Mouse (Mus musculus): ENCODE data around the gene 1810009A15Rik. TPM values are rescaled to one million over a fixed set of nuclear protein-coding genes. Genes with fewer than 3 reads are reported as not detected.

The 1810009A15Rik gene
- polyA plus RNA-seq, 1 experiment from 2014 or later = 82.8 TPM

- H3K4me2 ChIP-seq (replicated peaks) = peak overlapping the region; percentile 75
- H3K36me3 ChIP-seq = peaks cover 21% of the 10 kb centered on the region; the same call in 1 of the 2 replicates
- H3K9ac ChIP-seq = no peak overlapping the region
- H3K9me3 ChIP-seq (replicated peaks) = no peaks in the 10 kb centered on the region
- 49% methylated on average over 9 of the region's 9 CpGs for WGBS
- H3K27me3 ChIP-seq = no peaks in the 10 kb centered on the region
- H3K27ac ChIP-seq (replicated peaks) = no peak overlapping the region
- ATAC-seq (ENCODE audit: insufficient number of reproducible peaks, low FRiP score, low TSS enrichment, low read depth) = no peak
- peaks cover 20% of the 10 kb centered on the region for H3K4me1 ChIP-seq
- H3K4me3 ChIP-seq (replicated peaks) = peak overlapping the region; percentile 82
Measured at GRCm38 (mm10) chr19:8921741-8922140, 33.1 kb downstream of the 1810009A15Rik start.

GRCm38 (mm10) chr19:8926766-8927165 is 38.1 kb downstream of the 1810009A15Rik start:
- Histone ChIP-seq H3K27me3 (no peaks in the 10 kb centered on the region), H3K27ac (replicated peaks) (0 out of 2 replicates have a peak overlapping the region, but pooled peaks have one; percentile 48), H3K9ac (no peak overlapping the region), H3K36me3 (peaks cover 31% of the 10 kb centered on the region; the same call in 1 of the 2 replicates), H3K4me1 (peaks cover 23% of the 10 kb centered on the region), H3K4me2 (replicated peaks) (no peak overlapping the region), H3K4me3 (replicated peaks) (no peak overlapping the region), H3K9me3 (replicated peaks) (no peaks in the 10 kb centered on the region)
- WGBS = 73% methylated on average over 2 of the region's 2 CpGs
- no peak for ATAC-seq (ENCODE audit: insufficient number of reproducible peaks, low FRiP score, low TSS enrichment, low read depth)

GRCm38 (mm10) chr19:8927891-8928525 is 39.4 kb downstream of the 1810009A15Rik start:
- no peak for ATAC-seq (ENCODE audit: insufficient number of reproducible peaks, low FRiP score, low TSS enrichment, low read depth)
- no peak overlapping the region for H3K4me2 ChIP-seq (replicated peaks)
- no peaks in the 10 kb centered on the region for H3K9me3 ChIP-seq (replicated peaks)
- H3K9ac ChIP-seq = no peak overlapping the region
- H3K4me3 ChIP-seq (replicated peaks) = no peak overlapping the region
- WGBS = 84% methylated on average over 12 of the region's 12 CpGs
- H3K4me1 ChIP-seq = peaks cover 18% of the 10 kb centered on the region
- H3K36me3 ChIP-seq = peaks cover 36% of the 10 kb centered on the region
- no peaks in the 10 kb centered on the region for H3K27me3 ChIP-seq
- H3K27ac ChIP-seq (replicated peaks) = no peak overlapping the region

- Histone ChIP-seq H3K4me2 (replicated peaks) (peak overlapping the region; percentile 73), H3K27me3 (no peaks in the 10 kb centered on the region), H3K36me3 (peaks cover 42% of the 10 kb centered on the region), H3K4me1 (peaks cover 18% of the 10 kb centered on the region), H3K9ac (peak overlapping the region; percentile 68), H3K27ac (replicated peaks) (peak overlapping the region; percentile 83), H3K9me3 (replicated peaks) (no peaks in the 10 kb centered on the region), H3K4me3 (replicated peaks) (peak overlapping the region; percentile 84)
- 17% methylated on average over 16 of the region's 16 CpGs for WGBS
- peak; percentile 16; the same call in 1 of the 2 replicates for ATAC-seq (ENCODE audit: insufficient number of reproducible peaks, low FRiP score, low TSS enrichment, low read depth)
Measured at GRCm38 (mm10) chr19:8928689-8929223, 40.1 kb downstream of the 1810009A15Rik start.

GRCm38 (mm10) chr19:8929224-8930088 is 40.8 kb downstream of the 1810009A15Rik start, which contains the start of the genes Rom1 and Eml3:
TSS of gene Rom1 (minus strand) at chr19:8929356.
TSS of gene Eml3 (plus strand) at chr19:8929552.
- Histone ChIP-seq H3K27me3 (no peaks in the 10 kb centered on the region), H3K4me1 (peaks cover 18% of the 10 kb centered on the region), H3K27ac (replicated peaks) (peak within 1 kb of the TSS; percentile 83), H3K36me3 (peaks cover 48% of the 10 kb centered on the region), H3K4me2 (replicated peaks) (peak within 1 kb of the TSS; percentile 73), H3K4me3 (replicated peaks) (peak within 1 kb of the TSS; percentile 84), H3K9me3 (replicated peaks) (no peaks in the 10 kb centered on the region), H3K9ac (peak within 1 kb of the TSS; percentile 68)
- ATAC-seq (ENCODE audit: insufficient number of reproducible peaks, low FRiP score, low TSS enrichment, low read depth) = peak; percentile 76
- WGBS = under 1% methylated on average over 61 of the region's 74 CpGs

GRCm38 (mm10) chr19:8930117-8930516 is 41.5 kb downstream of the 1810009A15Rik start:
- H3K27ac ChIP-seq (replicated peaks) = peak overlapping the region; percentile 83
- H3K27me3 ChIP-seq = no peaks in the 10 kb centered on the region
- H3K4me2 ChIP-seq (replicated peaks) = peak overlapping the region; percentile 73
- WGBS = 8% methylated on average over 11 of the region's 11 CpGs
- peak overlapping the region; percentile 84 for H3K4me3 ChIP-seq (replicated peaks)
- H3K9me3 ChIP-seq (replicated peaks) = no peaks in the 10 kb centered on the region
- H3K9ac ChIP-seq = peak overlapping the region; percentile 68
- H3K4me1 ChIP-seq = peaks cover 18% of the 10 kb centered on the region
- ATAC-seq (ENCODE audit: insufficient number of reproducible peaks, low FRiP score, low TSS enrichment, low read depth) = no peak
- peaks cover 54% of the 10 kb centered on the region for H3K36me3 ChIP-seq

- Histone ChIP-seq H3K9me3 (replicated peaks) (no peaks in the 10 kb centered on the region), H3K9ac (0 out of 2 replicates have a peak overlapping the region, but pooled peaks have one; percentile 68), H3K27ac (replicated peaks) (no peak overlapping the region), H3K36me3 (peaks cover 55% of the 10 kb centered on the region), H3K4me1 (peaks cover 18% of the 10 kb centered on the region), H3K4me3 (replicated peaks) (peak overlapping the region; percentile 84), H3K27me3 (no peaks in the 10 kb centered on the region), H3K4me2 (replicated peaks) (peak overlapping the region; percentile 73)
- WGBS = 60% methylated on average over 7 of the region's 7 CpGs
- ATAC-seq (ENCODE audit: insufficient number of reproducible peaks, low FRiP score, low TSS enrichment, low read depth) = no peak
Measured at GRCm38 (mm10) chr19:8930771-8931170, 42.1 kb downstream of the 1810009A15Rik start.

GRCm38 (mm10) chr19:8936736-8937135 is 48.1 kb downstream of the 1810009A15Rik start:
- H3K4me2 ChIP-seq (replicated peaks) = no peak overlapping the region
- ATAC-seq (ENCODE audit: insufficient number of reproducible peaks, low FRiP score, low TSS enrichment, low read depth) = no peak
- 88% methylated on average over 2 of the region's 2 CpGs for WGBS
- H3K4me3 ChIP-seq (replicated peaks) = no peak overlapping the region
- no peaks in the 10 kb centered on the region for H3K9me3 ChIP-seq (replicated peaks)
- no peaks in the 10 kb centered on the region for H3K27me3 ChIP-seq
- no peak overlapping the region for H3K9ac ChIP-seq
- H3K4me1 ChIP-seq = peaks cover 10% of the 10 kb centered on the region
- H3K27ac ChIP-seq (replicated peaks) = no peak overlapping the region
- H3K36me3 ChIP-seq = peaks cover 70% of the 10 kb centered on the region

Small RNA genes lying within 50 kb of the gene (microRNA-seq; reads per million reads assigned to microRNA genes)
- not detected for gene Mir5136 (ENCODE audit: borderline number of aligned reads)

Other genes starting within 250 kb of the 1810009A15Rik start
- 0.76 and 0.83 TPM in 2 replicates for gene Chrm1, start 225.1 kb upstream of the 1810009A15Rik start, polyA plus RNA-seq (2015; fragmentation: Nextera tagmentation; extraction: Ambion mirVana)
- gene Slc3a2, start 165.5 kb upstream of the 1810009A15Rik start, polyA plus RNA-seq (2015; fragmentation: Nextera tagmentation; extraction: Ambion mirVana) = 122 and 128 TPM in 2 replicates
- gene Wdr74, start 153.0 kb upstream of the 1810009A15Rik start, polyA plus RNA-seq (2015; fragmentation: Nextera tagmentation; extraction: Ambion mirVana) = 89.0 and 90.8 TPM in 2 replicates
- 0.70 and 1.2 TPM in 2 replicates for gene 1700092M07Rik, start 148.1 kb upstream of the 1810009A15Rik start, polyA plus RNA-seq (2015; fragmentation: Nextera tagmentation; extraction: Ambion mirVana)
- 168 and 175 TPM in 2 replicates for gene Stx5a, start 147.4 kb upstream of the 1810009A15Rik start, polyA plus RNA-seq (2015; fragmentation: Nextera tagmentation; extraction: Ambion mirVana)
- 175 and 192 TPM in 2 replicates for gene Nxf1, start 131.8 kb upstream of the 1810009A15Rik start, polyA plus RNA-seq (2015; fragmentation: Nextera tagmentation; extraction: Ambion mirVana)
- gene Tmem223, start 117.9 kb upstream of the 1810009A15Rik start, polyA plus RNA-seq (2015; fragmentation: Nextera tagmentation; extraction: Ambion mirVana) = 172 and 173 TPM in 2 replicates
- 82.8 and 88.3 TPM in 2 replicates for gene Tmem179b, start 114.4 kb upstream of the 1810009A15Rik start, polyA plus RNA-seq (2015; fragmentation: Nextera tagmentation; extraction: Ambion mirVana)
- 27.3 and 30.0 TPM in 2 replicates for gene Taf6l, start 102.4 kb upstream of the 1810009A15Rik start, polyA plus RNA-seq (2015; fragmentation: Nextera tagmentation; extraction: Ambion mirVana)
- 153 and 160 TPM in 2 replicates for gene Polr2g, start 90.3 kb upstream of the 1810009A15Rik start, polyA plus RNA-seq (2015; fragmentation: Nextera tagmentation; extraction: Ambion mirVana)
- gene Zbtb3, start 86.3 kb upstream of the 1810009A15Rik start, polyA plus RNA-seq (2015; fragmentation: Nextera tagmentation; extraction: Ambion mirVana) = 5.6 and 5.9 TPM in 2 replicates
- 53.0 and 58.4 TPM in 2 replicates for gene Ttc9c, start 69.5 kb upstream of the 1810009A15Rik start, polyA plus RNA-seq (2015; fragmentation: Nextera tagmentation; extraction: Ambion mirVana)
- gene Hnrnpul2, start 68.8 kb upstream of the 1810009A15Rik start, polyA plus RNA-seq (2015; fragmentation: Nextera tagmentation; extraction: Ambion mirVana) = 6.0 and 7.1 TPM in 2 replicates
- not detected in 2 replicates for gene AC129217.1, start 59.1 kb upstream of the 1810009A15Rik start, polyA plus RNA-seq (2015; fragmentation: Nextera tagmentation; extraction: Ambion mirVana)
- 68.8 and 78.0 TPM in 2 replicates for gene Bscl2, start 51.4 kb upstream of the 1810009A15Rik start, polyA plus RNA-seq (2015; fragmentation: Nextera tagmentation; extraction: Ambion mirVana)
- 5.1 and 7.5 TPM in 2 replicates for gene Gng3, start 49.7 kb upstream of the 1810009A15Rik start, polyA plus RNA-seq (2015; fragmentation: Nextera tagmentation; extraction: Ambion mirVana)
- 2.0 and 3.5 TPM in 2 replicates for gene Lrrn4cl, start 38.1 kb upstream of the 1810009A15Rik start, polyA plus RNA-seq (2015; fragmentation: Nextera tagmentation; extraction: Ambion mirVana)
- 177 and 194 TPM in 2 replicates for gene Ubxn1, start 17.4 kb upstream of the 1810009A15Rik start, polyA plus RNA-seq (2015; fragmentation: Nextera tagmentation; extraction: Ambion mirVana)
- 63.3 and 65.1 TPM in 2 replicates for gene Uqcc3, start 7.9 kb upstream of the 1810009A15Rik start, polyA plus RNA-seq (2015; fragmentation: Nextera tagmentation; extraction: Ambion mirVana)
- gene Lbhd1, start 5.1 kb upstream of the 1810009A15Rik start, polyA plus RNA-seq (2015; fragmentation: Nextera tagmentation; extraction: Ambion mirVana) = 58.7 and 61.4 TPM in 2 replicates
- gene Gm49403, start 4.9 kb upstream of the 1810009A15Rik start, polyA plus RNA-seq (2015; fragmentation: Nextera tagmentation; extraction: Ambion mirVana) = not detected in 2 replicates
- gene Gm49416, start 73 bp downstream of the 1810009A15Rik start, polyA plus RNA-seq (2015; fragmentation: Nextera tagmentation; extraction: Ambion mirVana) = 0.24 TPM in 1 of 2 replicates, not detected in the other
- gene Ints5, start 4.2 kb downstream of the 1810009A15Rik start, polyA plus RNA-seq (2015; fragmentation: Nextera tagmentation; extraction: Ambion mirVana) = 42.7 and 45.8 TPM in 2 replicates
- gene Ganab, start 9.2 kb downstream of the 1810009A15Rik start, polyA plus RNA-seq (2015; fragmentation: Nextera tagmentation; extraction: Ambion mirVana) = 99.0 and 104 TPM in 2 replicates
- 51.5 and 53.3 TPM in 2 replicates for gene B3gat3, start 31.5 kb downstream of the 1810009A15Rik start, polyA plus RNA-seq (2015; fragmentation: Nextera tagmentation; extraction: Ambion mirVana)
- 4.2 and 4.5 TPM in 2 replicates for gene Rom1, start 40.5 kb downstream of the 1810009A15Rik start, polyA plus RNA-seq (2015; fragmentation: Nextera tagmentation; extraction: Ambion mirVana)
- gene Eml3, start 40.7 kb downstream of the 1810009A15Rik start, polyA plus RNA-seq (2015; fragmentation: Nextera tagmentation; extraction: Ambion mirVana) = 41.3 and 43.1 TPM in 2 replicates
- gene Mta2, start 53.0 kb downstream of the 1810009A15Rik start, polyA plus RNA-seq (2015; fragmentation: Nextera tagmentation; extraction: Ambion mirVana) = 155 and 156 TPM in 2 replicates
- 31.0 and 32.8 TPM in 2 replicates for gene Tut1, start 65.0 kb downstream of the 1810009A15Rik start, polyA plus RNA-seq (2015; fragmentation: Nextera tagmentation; extraction: Ambion mirVana)
- 443 and 458 TPM in 2 replicates for gene Eef1g, start 78.2 kb downstream of the 1810009A15Rik start, polyA plus RNA-seq (2015; fragmentation: Nextera tagmentation; extraction: Ambion mirVana)
- 71.9 and 92.4 TPM in 2 replicates for gene Ahnak, start 100.4 kb downstream of the 1810009A15Rik start, polyA plus RNA-seq (2015; fragmentation: Nextera tagmentation; extraction: Ambion mirVana)
- gene Scgb1a1, start 199.1 kb downstream of the 1810009A15Rik start, polyA plus RNA-seq (2015; fragmentation: Nextera tagmentation; extraction: Ambion mirVana) = 1.3 and 1.4 TPM in 2 replicates
- gene Asrgl1, start 246.8 kb downstream of the 1810009A15Rik start, polyA plus RNA-seq (2015; fragmentation: Nextera tagmentation; extraction: Ambion mirVana) = 12.0 and 14.1 TPM in 2 replicates

All from embryonic facial prominence, embryonic 15.5 days (tissue).